Mouse (Mus musculus): ENCODE results near the gene Ssx9. TPM values are rescaled to one million over a fixed set of nuclear protein-coding genes. Genes with fewer than 3 reads are reported as not detected.

The Ssx9 gene
- not detected for polyA plus RNA-seq (2014; fragmentation: Illumina TruSeq; extraction: RNeasy Lipid Tissue Mini Kit (QIAGEN cat#74804); ENCODE audit: low read depth, low replicate concordance)

DNA sequence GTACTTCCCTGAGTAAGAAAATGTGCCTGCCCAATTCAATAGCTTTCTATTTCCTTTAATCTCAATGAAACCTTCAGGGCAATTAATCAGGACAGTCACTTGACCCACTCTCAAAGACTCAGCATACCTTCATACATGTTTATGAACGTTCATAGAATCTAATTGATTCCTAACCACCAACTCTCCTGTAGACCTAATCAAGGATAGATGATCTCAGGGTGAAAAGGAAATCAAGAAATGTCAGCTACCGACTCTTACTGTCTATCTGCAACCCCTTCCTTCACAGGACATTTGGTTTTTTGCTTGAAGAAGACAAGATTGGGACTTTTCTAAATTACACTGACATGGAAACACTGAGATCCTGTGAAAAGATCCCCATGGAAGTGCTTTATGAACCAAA lies at the start of gene Ssx9:
Ssx9 (plus strand) TSS at position 301 of the 400 bp plus-strand sequence.

DNA sequence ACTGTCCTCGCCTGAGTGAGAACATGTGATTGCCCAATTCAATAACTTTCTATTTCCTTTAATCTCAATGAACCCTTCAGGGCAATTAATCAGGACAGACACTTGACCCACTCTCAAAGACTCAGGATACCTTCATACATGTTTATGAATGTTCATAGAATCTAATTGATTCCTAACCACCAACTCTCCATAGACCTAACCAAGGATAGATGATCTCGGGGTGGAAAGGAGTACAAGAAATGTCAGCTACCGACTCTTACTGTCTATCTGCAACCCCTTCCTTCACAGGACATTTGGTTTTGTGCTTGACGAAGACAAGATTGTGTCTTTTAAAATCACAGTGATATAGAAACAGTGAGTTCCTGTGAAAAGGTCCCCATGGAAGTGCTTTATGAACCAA lies 55.2 kb downstream of the Ssx9 start, which contains the start of gene Ssxb5:
Ssxb5 (plus strand) TSS at position 301 of the 400 bp plus-strand sequence.

Other genes with a start within 250 kb of the Ssx9 start
- gene Gm14459, start 223.5 kb upstream of the Ssx9 start, polyA plus RNA-seq (2014; fragmentation: Illumina TruSeq; extraction: RNeasy Lipid Tissue Mini Kit (QIAGEN cat#74804); ENCODE audit: low read depth, low replicate concordance): not detected
- gene Ssxb6, start 200.2 kb upstream of the Ssx9 start, polyA plus RNA-seq (2014; fragmentation: Illumina TruSeq; extraction: RNeasy Lipid Tissue Mini Kit (QIAGEN cat#74804); ENCODE audit: low read depth, low replicate concordance): not detected
- gene Ssxb3, start 156.6 kb upstream of the Ssx9 start, polyA plus RNA-seq (2014; fragmentation: Illumina TruSeq; extraction: RNeasy Lipid Tissue Mini Kit (QIAGEN cat#74804); ENCODE audit: low read depth, low replicate concordance): not detected
- gene Ssxb8, start 57.6 kb upstream of the Ssx9 start, polyA plus RNA-seq (2014; fragmentation: Illumina TruSeq; extraction: RNeasy Lipid Tissue Mini Kit (QIAGEN cat#74804); ENCODE audit: low read depth, low replicate concordance): not detected
- gene Ssxb5, start 55.3 kb downstream of the Ssx9 start, polyA plus RNA-seq (2014; fragmentation: Illumina TruSeq; extraction: RNeasy Lipid Tissue Mini Kit (QIAGEN cat#74804); ENCODE audit: low read depth, low replicate concordance): not detected
- not detected for gene Gm6592, start 95.6 kb downstream of the Ssx9 start, polyA plus RNA-seq (2014; fragmentation: Illumina TruSeq; extraction: RNeasy Lipid Tissue Mini Kit (QIAGEN cat#74804); ENCODE audit: low read depth, low replicate concordance)
- gene Gm5751, start 125.8 kb downstream of the Ssx9 start, polyA plus RNA-seq (2014; fragmentation: Illumina TruSeq; extraction: RNeasy Lipid Tissue Mini Kit (QIAGEN cat#74804); ENCODE audit: low read depth, low replicate concordance): not detected
- gene B630019K06Rik, start 143.9 kb downstream of the Ssx9 start, polyA plus RNA-seq (2014; fragmentation: Illumina TruSeq; extraction: RNeasy Lipid Tissue Mini Kit (QIAGEN cat#74804); ENCODE audit: low read depth, low replicate concordance): 5.8 TPM
- not detected for gene Fthl17b, start 214.5 kb downstream of the Ssx9 start, polyA plus RNA-seq (2014; fragmentation: Illumina TruSeq; extraction: RNeasy Lipid Tissue Mini Kit (QIAGEN cat#74804); ENCODE audit: low read depth, low replicate concordance)
- not detected for gene Fthl17c, start 228.1 kb downstream of the Ssx9 start, polyA plus RNA-seq (2014; fragmentation: Illumina TruSeq; extraction: RNeasy Lipid Tissue Mini Kit (QIAGEN cat#74804); ENCODE audit: low read depth, low replicate concordance)
- gene Fthl17d, start 238.3 kb downstream of the Ssx9 start, polyA plus RNA-seq (2014; fragmentation: Illumina TruSeq; extraction: RNeasy Lipid Tissue Mini Kit (QIAGEN cat#74804); ENCODE audit: low read depth, low replicate concordance): not detected